Mouse (Mus musculus) bone marrow, adult 2 months (tissue): ENCODE measurements around the gene Gm49358. TPM values are rescaled to one million over a fixed set of nuclear protein-coding genes. Genes with fewer than 3 reads are reported as not detected.

Experiments
- H3K27ac ChIP-seq: fragments of 200-500 bp; 2 replicates; pipeline ENCODE4 v1.5.1; 2012; ENCODE audit warnings: low read depth, mild to moderate bottlenecking, control low read depth, inconsistent platforms, low read length; ENCODE audit not compliant: control insufficient read depth, poor library complexity, insufficient read depth
- H3K4me1 ChIP-seq: fragments of 200-500 bp; 2 replicates; pipeline ENCODE4 v1.6.1; 2011; ENCODE audit warnings: low read length; ENCODE audit not compliant: control insufficient read depth, insufficient read depth
- H3K4me3 ChIP-seq: fragments of 200-500 bp; replicated peaks from 2 replicates; pipeline ENCODE3; 2011; ENCODE audit warnings: mild to moderate bottlenecking, low read depth, low read length, control low read depth; ENCODE audit not compliant: control insufficient read depth
- CTCF ChIP-seq: fragments of 200-500 bp; IDR thresholded peaks from 2 replicates; pipeline ENCODE4 v1.5.1; 2011; ENCODE audit warnings: low read length, control low read depth; ENCODE audit not compliant: control insufficient read depth, insufficient read depth
- POLR2A ChIP-seq: fragments of 200-500 bp; IDR thresholded peaks from 2 replicates; pipeline ENCODE4 v1.6.1; 2011; ENCODE audit warnings: low read depth, mild to moderate bottlenecking, control low read depth, low read length, borderline replicate concordance; ENCODE audit not compliant: control insufficient read depth
- WGBS: fragments of 180-500 bp; shearing (Covaris S2); methylation state at CpG from one replicate; pipeline ENCODE4 v1.1.7; 2018; 5-methylcytosine and 5-hydroxymethylcytosine counted together
- polyA plus RNA-seq: library from polyadenylated mRNA; stranded (reverse); fragments of >200 nt; gene quantifications from 2 replicates; pipeline ENCODE4 v1.2.4, GENCODE M21; 2011; ENCODE audit warnings: low replicate concordance; ENCODE audit not compliant: missing spikeins, insufficient read depth, insufficient read length

Gm49358 gene
- polyA plus RNA-seq, 1 experiment: not detected

GRCm38 (mm10) chr10:86810000-86810399 lies 46.2 kb downstream of the Gm49358 start:
- no peak for TF ChIP-seq CTCF
- TF ChIP-seq POLR2A: no peak
- 85% methylated on average over 9 of the region's 9 CpGs for WGBS
- no peak overlapping the region for H3K27ac ChIP-seq
- no peaks in the 10 kb centered on the region; the same call in 1 of the 2 replicates for H3K4me1 ChIP-seq
- H3K4me3 ChIP-seq: no peak overlapping the region

GRCm38 (mm10) chr10:86810612-86811011 lies 46.8 kb downstream of the Gm49358 start:
- WGBS: 87% methylated on average over 5 of the region's 5 CpGs

GRCm38 (mm10) chr10:86814292-86815131 lies 50.7 kb downstream of the Gm49358 start:
- H3K27ac ChIP-seq: no peak overlapping the region
- TF ChIP-seq POLR2A (no peak), CTCF (no peak)
- H3K4me1 ChIP-seq: no peaks in the 10 kb centered on the region
- H3K4me3 ChIP-seq: no peak overlapping the region
- WGBS: 83% methylated on average over 19 of the region's 19 CpGs

More at GRCm38 (mm10) chr10:86810612-86811011, 46.8 kb downstream of the Gm49358 start:
- no peaks in the 10 kb centered on the region; the same call in 1 of the 2 replicates for H3K4me1 ChIP-seq
- H3K27ac ChIP-seq: no peak overlapping the region
- H3K4me3 ChIP-seq: no peak overlapping the region
- TF ChIP-seq POLR2A: no peak
- no peak for TF ChIP-seq CTCF

- H3K4me1 ChIP-seq: no peaks in the 10 kb centered on the region
- H3K4me3 ChIP-seq: no peak overlapping the region
- TF ChIP-seq POLR2A (no peak), CTCF (no peak)
- H3K27ac ChIP-seq: no peak overlapping the region
- 60% methylated on average over 7 of the region's 7 CpGs for WGBS
These were observed 51.4 kb downstream of the Gm49358 start for GRCm38 (mm10) chr10:86815133-86815532.

- Histone ChIP-seq H3K4me1 (no peaks in the 10 kb centered on the region), H3K27ac (no peak overlapping the region), H3K4me3 (no peak overlapping the region)
- 36% methylated on average over 8 of the region's 8 CpGs for WGBS
- TF ChIP-seq POLR2A (no peak), CTCF (no peak)
These were observed 55.9 kb downstream of the Gm49358 start for GRCm38 (mm10) chr10:86819649-86820165.

GRCm38 (mm10) chr10:86821014-86821413 lies 57.2 kb downstream of the Gm49358 start:
- no peak for TF ChIP-seq CTCF
- TF ChIP-seq POLR2A: no peak
- 89% methylated on average over 7 of the region's 7 CpGs for WGBS

GRCm38 (mm10) chr10:86824093-86824492 lies 60.3 kb downstream of the Gm49358 start:
- 90% methylated on average over 6 of the region's 6 CpGs for WGBS
- no peak overlapping the region for H3K4me3 ChIP-seq
- peaks cover 5% of the 10 kb centered on the region for H3K4me1 ChIP-seq
- H3K27ac ChIP-seq: no peak overlapping the region
- no peak for TF ChIP-seq CTCF
- TF ChIP-seq POLR2A: no peak

More at GRCm38 (mm10) chr10:86821014-86821413, 57.2 kb downstream of the Gm49358 start:
- no peak overlapping the region for H3K27ac ChIP-seq
- no peaks in the 10 kb centered on the region for H3K4me1 ChIP-seq
- H3K4me3 ChIP-seq: no peak overlapping the region

- no peak for TF ChIP-seq CTCF
- WGBS: 93% methylated on average over 14 of the region's 14 CpGs
- peaks cover 5% of the 10 kb centered on the region for H3K4me1 ChIP-seq
- H3K4me3 ChIP-seq: no peak overlapping the region
- H3K27ac ChIP-seq: no peak overlapping the region
These were observed 61.1 kb downstream of the Gm49358 start for GRCm38 (mm10) chr10:86824871-86825270.
